ENCODE assay signal across 8 mouse cellular contexts in genomic region chr5:31200327-31200768, GRCm38 (mm10). TPM values are rescaled to one million over a fixed set of nuclear protein-coding genes. Genes with fewer than 3 reads are reported as not detected.
DNase-seq lines count a peak whose midpoint lies in the region; ATAC-seq and TF ChIP-seq lines count a peak whose summit lies in the region.

No protein-coding gene starts in this region.

- WGBS in lung, adult 2 months = 88% methylated on average over 27 of the region's 27 CpGs
- 94% methylated on average over 27 of the region's 27 CpGs for WGBS in hindbrain, embryonic 13.5 days
- 92% methylated on average over 27 of the region's 27 CpGs for WGBS in midbrain, embryonic 12.5 days

- TF ChIP-seq CTCF in lung, adult 2 months (IDR thresholded peaks at IDR 0.05; ENCODE audit: insufficient read depth, low read length) = no peak

- H3K27me3 ChIP-seq in hindbrain, embryonic 13.5 days = no peaks in the 10 kb centered on the region
- H3K27me3 ChIP-seq in midbrain, embryonic 12.5 days = no peaks in the 10 kb centered on the region

- ATAC-seq in CD4-positive, CD25-positive, alpha-beta regulatory T cell, adult 4 months = no peak
- no peak for ATAC-seq in hindbrain, embryonic 13.5 days (ENCODE audit: low FRiP score)
- ATAC-seq in midbrain, embryonic 12.5 days (ENCODE audit: low FRiP score, low read depth) = no peak

- peak; percentile 33; the same call in 1 of the 2 replicates for TF ChIP-seq POLR2A in lung, adult 2 months (IDR thresholded peaks at IDR 0.05; ENCODE audit: borderline replicate concordance, extremely low read depth, low read depth, low read length)

- H3K4me2 ChIP-seq in hindbrain, embryonic 13.5 days = peak overlapping the region; percentile 91
- H3K4me2 ChIP-seq in midbrain, embryonic 12.5 days (replicated peaks) = peak overlapping the region; percentile 85

- peak overlapping the region; percentile 88; the same call in 1 of the 2 replicates for H3K9ac ChIP-seq in hindbrain, embryonic 13.5 days
- no peak overlapping the region for H3K9ac ChIP-seq in midbrain, embryonic 12.5 days (replicated peaks)

- no peaks in the 10 kb centered on the region; the same call in 1 of the 2 replicates for H3K4me1 ChIP-seq in lung, adult 2 months (ENCODE audit: control insufficient read depth, insufficient read depth, low read length)
- H3K4me1 ChIP-seq in hindbrain, embryonic 13.5 days (replicated peaks) = peaks cover 27% of the 10 kb centered on the region
- H3K4me1 ChIP-seq in midbrain, embryonic 12.5 days = peaks cover 20% of the 10 kb centered on the region

- no peak overlapping the region for H3K4me3 ChIP-seq in lung, adult 2 months (replicated peaks; ENCODE audit: extremely low read depth, low read depth, low read length)
- peak overlapping the region; percentile 62 for H3K4me3 ChIP-seq in hindbrain, embryonic 13.5 days
- peak overlapping the region; percentile 5; the same call in 1 of the 2 replicates for H3K4me3 ChIP-seq in midbrain, embryonic 12.5 days

- peaks cover 5% of the 10 kb centered on the region for H3K9me3 ChIP-seq in hindbrain, embryonic 13.5 days
- H3K9me3 ChIP-seq in midbrain, embryonic 12.5 days = peaks cover 5% of the 10 kb centered on the region

- H3K36me3 ChIP-seq in hindbrain, embryonic 13.5 days = peaks cover 83% of the 10 kb centered on the region
- peaks cover 81% of the 10 kb centered on the region for H3K36me3 ChIP-seq in midbrain, embryonic 12.5 days

- no peak overlapping the region for H3K27ac ChIP-seq in hindbrain, embryonic 13.5 days
- H3K27ac ChIP-seq in midbrain, embryonic 12.5 days (replicated peaks) = no peak overlapping the region

- DNase-seq in CD4-positive, CD25-positive, alpha-beta regulatory T cell, adult 2 months (ENCODE audit: low read depth, low spot score) = peak; percentile 25
- DNase-seq in lung, adult 2 months = no peak
- no peak for DNase-seq in lung, postnatal 14 days
- DNase-seq in right cerebral cortex, adult 2 months (ENCODE audit: low spot score in 2 of 2) = no peak
- DNase-seq in right cerebral cortex, postnatal 4 days = no peak

RNA-seq across cellular contexts. Expression of gene Zfp513, which starts 1.8 kb away (rescaled TPM):
- polyA plus RNA-seq in CD4-positive, CD25-positive, alpha-beta regulatory T cell, adult 4 months (2017; shearing (Covaris generic)) = 1 to 10 TPM; 4.6 to 6.7 TPM
- 45.2 and 52.4 TPM in 2 replicates for polyA plus RNA-seq in lung, adult 2 months (2012; rRNA removed)
- polyA plus RNA-seq in hindbrain, embryonic 13.5 days (2015; fragmentation: Nextera tagmentation; extraction: Ambion mirVana) = 13.8 and 15.7 TPM in 2 replicates
- 22.0 and 25.2 TPM in 2 replicates for polyA plus RNA-seq in midbrain, embryonic 12.5 days (2016; fragmentation: Nextera tagmentation; extraction: Ambion mirVana)

RNA-seq across cellular contexts. Expression of gene Eif2b4, which starts 7.1 kb away (rescaled TPM):
- polyA plus RNA-seq in CD4-positive, CD25-positive, alpha-beta regulatory T cell, adult 4 months (2017; shearing (Covaris generic)) = 10 to 100 TPM; 47.9 to 49.1 TPM
- polyA plus RNA-seq in lung, adult 2 months (2012; rRNA removed) = 28.3 and 44.9 TPM in 2 replicates
- polyA plus RNA-seq in hindbrain, embryonic 13.5 days (2015; fragmentation: Nextera tagmentation; extraction: Ambion mirVana) = 77.0 and 77.9 TPM in 2 replicates
- polyA plus RNA-seq in midbrain, embryonic 12.5 days (2016; fragmentation: Nextera tagmentation; extraction: Ambion mirVana) = 65.6 and 68.0 TPM in 2 replicates

RNA-seq across cellular contexts. Expression of gene Snx17, which starts 7.3 kb away (rescaled TPM):
- 100 to 1,000 TPM; 111 to 171 TPM for polyA plus RNA-seq in CD4-positive, CD25-positive, alpha-beta regulatory T cell, adult 4 months (2017; shearing (Covaris generic))
- polyA plus RNA-seq in lung, adult 2 months (2012; rRNA removed) = 80.9 and 97.0 TPM in 2 replicates
- polyA plus RNA-seq in hindbrain, embryonic 13.5 days (2015; fragmentation: Nextera tagmentation; extraction: Ambion mirVana) = 126 TPM in 2 replicates
- 141 and 153 TPM in 2 replicates for polyA plus RNA-seq in midbrain, embryonic 12.5 days (2016; fragmentation: Nextera tagmentation; extraction: Ambion mirVana)

RNA-seq across cellular contexts. Expression of gene Ppm1g, which starts 20.1 kb away (rescaled TPM):
- polyA plus RNA-seq in CD4-positive, CD25-positive, alpha-beta regulatory T cell, adult 4 months (2017; shearing (Covaris generic)) = 10 to 100 TPM; 45.9 to 50.4 TPM
- 67.4 and 89.5 TPM in 2 replicates for polyA plus RNA-seq in lung, adult 2 months (2012; rRNA removed)
- 168 and 173 TPM in 2 replicates for polyA plus RNA-seq in hindbrain, embryonic 13.5 days (2015; fragmentation: Nextera tagmentation; extraction: Ambion mirVana)
- polyA plus RNA-seq in midbrain, embryonic 12.5 days (2016; fragmentation: Nextera tagmentation; extraction: Ambion mirVana) = 163 and 167 TPM in 2 replicates

RNA-seq across cellular contexts. Expression of gene Gtf3c2, which starts 20.4 kb away (rescaled TPM):
- 100 to 1,000 TPM in 1 of 2 experiments, 10 to 100 TPM in 1; 70.2 to 126 TPM for polyA plus RNA-seq in CD4-positive, CD25-positive, alpha-beta regulatory T cell, adult 4 months (2017; shearing (Covaris generic))
- polyA plus RNA-seq in lung, adult 2 months (2012; rRNA removed) = 39.2 and 59.2 TPM in 2 replicates
- 67.5 and 72.2 TPM in 2 replicates for polyA plus RNA-seq in hindbrain, embryonic 13.5 days (2015; fragmentation: Nextera tagmentation; extraction: Ambion mirVana)
- 97.3 and 97.6 TPM in 2 replicates for polyA plus RNA-seq in midbrain, embryonic 12.5 days (2016; fragmentation: Nextera tagmentation; extraction: Ambion mirVana)
